Mouse (Mus musculus): ENCODE results near the gene Hexim1.

DNA sequence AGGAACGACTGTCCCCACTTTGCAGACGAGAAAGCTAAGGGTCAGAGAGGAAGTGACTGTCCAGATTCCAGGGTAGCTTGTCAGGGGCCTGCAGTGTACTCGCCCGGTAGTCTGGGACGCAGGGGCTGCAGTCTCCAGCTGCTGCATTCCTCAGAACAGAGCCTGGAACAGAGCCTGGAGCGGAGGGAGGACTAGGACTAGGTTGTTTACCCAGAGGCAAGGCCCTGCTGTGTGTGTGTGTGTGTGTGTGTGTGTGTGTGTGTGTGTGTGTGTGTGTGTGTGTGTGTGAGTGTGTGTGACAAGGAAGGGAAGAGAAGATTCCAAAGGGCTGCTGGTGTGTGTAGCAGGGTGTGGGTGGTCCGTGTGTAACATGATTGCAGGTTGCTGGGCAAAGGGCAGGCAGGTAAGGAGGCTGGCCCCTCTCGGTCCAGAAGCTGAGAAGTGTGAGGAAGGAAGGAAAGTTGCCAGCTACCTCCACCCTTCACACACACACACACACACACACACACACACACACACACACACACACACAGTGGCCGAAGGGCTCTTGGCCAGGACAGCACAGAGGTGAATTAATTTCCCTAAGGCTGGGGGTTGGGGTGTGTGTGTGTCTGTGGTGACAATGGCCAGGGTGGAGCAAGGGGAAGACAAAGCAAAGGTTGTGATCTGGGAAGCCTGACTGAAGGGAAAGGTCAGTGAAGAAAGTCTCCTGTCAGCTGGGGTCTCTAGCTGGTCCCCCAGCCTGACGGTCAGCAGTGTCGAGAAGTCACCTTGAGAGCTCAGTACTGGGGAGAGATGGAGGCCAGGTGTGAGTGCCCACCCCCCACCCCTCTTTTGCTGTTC is 25.3 kb downstream of the Hexim1 start:
- TF ChIP-seq POLR2A (IDR thresholded peaks at IDR 0.05; ENCODE audit: low read depth, low read length) (no peak), CTCF (IDR thresholded peaks at IDR 0.05; ENCODE audit: extremely low read depth, insufficient read depth, insufficient read length, insufficient replicate concordance) (no peak)
